Mouse (Mus musculus): ENCODE results near the gene Cnnm1. TPM values are rescaled to one million over a fixed set of nuclear protein-coding genes. Genes with fewer than 3 reads are reported as not detected.

The Cnnm1 gene
- total RNA-seq, 2 experiments from 2014 or later = not detected

DNA sequence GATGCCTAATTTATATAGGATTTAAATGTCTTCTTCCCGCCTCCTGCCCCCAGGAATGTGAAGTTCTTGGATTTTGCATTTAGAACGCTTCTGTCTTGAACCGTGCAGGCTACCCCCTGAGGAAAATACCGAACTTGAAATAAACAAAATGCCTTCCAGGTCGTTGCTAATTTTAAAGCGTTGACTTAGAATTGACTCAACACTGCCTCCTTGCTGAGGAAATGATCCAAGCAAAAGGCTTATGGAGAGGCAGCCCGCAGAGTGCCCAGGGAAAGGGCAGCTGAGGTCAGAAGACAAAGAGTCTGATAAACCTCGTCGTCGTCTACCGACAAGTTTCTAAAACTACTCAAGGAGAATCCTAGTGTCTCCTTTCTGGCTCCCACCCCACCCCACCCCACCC lies 86.9 kb downstream of the Cnnm1 start:
- intact Hi-C loops (cut with DNase I) = no loop called here
- DNase-seq = peak in 1 of 2 experiments; percentile 34

DNA sequence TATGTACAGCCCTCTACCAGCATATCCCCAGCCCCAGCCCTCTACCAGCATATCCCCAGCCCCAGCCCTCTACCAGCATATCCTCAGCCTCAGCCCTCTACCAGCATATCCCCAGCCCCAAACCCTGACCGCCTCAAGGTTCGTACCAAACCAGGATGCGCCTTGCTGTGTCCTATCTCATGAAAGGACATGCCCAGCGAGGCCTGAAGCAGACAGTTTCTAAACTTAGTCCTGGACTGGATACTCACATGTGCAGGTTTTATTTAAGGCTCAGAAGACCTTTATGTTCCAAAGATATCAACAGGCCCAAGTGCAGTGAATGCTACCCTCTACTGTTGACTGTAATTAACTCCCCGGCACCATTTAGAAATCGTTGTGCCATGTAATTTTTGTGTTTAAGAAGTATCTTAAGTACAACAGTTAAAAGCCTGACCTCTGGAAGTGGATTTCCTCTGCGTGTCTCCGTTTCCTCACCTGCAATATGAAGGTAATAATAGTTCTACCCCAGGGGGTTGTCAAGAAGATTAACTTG lies 87.9 kb downstream of the Cnnm1 start:
- peak in 1 of 2 experiments; percentile 25 for DNase-seq
- intact Hi-C loops (cut with DNase I) = no loop called here

GRCm38 (mm10) chr19:43530197-43530770 lies 90.0 kb downstream of the Cnnm1 start:
- intact Hi-C loops (cut with DNase I) = loop anchor here (1.0 to 5.0 kb wide), 4 partner anchors 35 to 222 kb away; partner anchors contain the start of genes Cox15 and Cutc
- DNase-seq = peak; percentile 61 to 77

DNA sequence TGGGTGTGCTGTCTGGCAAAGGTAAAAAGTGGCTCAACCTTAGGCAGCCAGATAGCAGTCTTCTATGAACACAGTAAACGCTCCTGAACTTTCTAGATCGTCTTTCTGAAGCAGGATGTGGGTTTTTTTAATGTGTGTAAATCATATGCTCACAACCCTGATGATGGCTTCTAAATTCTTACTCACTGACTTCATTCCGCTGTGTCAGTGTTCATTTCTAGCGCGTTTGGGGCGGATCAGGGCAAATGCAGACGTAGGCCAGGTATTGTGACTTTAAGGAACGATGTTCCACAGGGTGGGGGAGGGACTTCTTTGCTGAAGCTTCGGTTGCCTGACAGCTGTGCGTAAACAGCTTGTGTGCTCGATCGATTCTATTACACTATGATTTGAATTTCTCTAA lies 90.7 kb downstream of the Cnnm1 start:
- intact Hi-C loops (cut with DNase I) = loop anchor here (1.0 to 5.0 kb wide), 4 partner anchors 36 to 221 kb away; partner anchors contain the start of genes Cox15 and Cutc
- DNase-seq = no peak

- intact Hi-C loops (cut with DNase I) = no loop called here
- DNase-seq = no peak
Measured at GRCm38 (mm10) chr19:43535372-43535771, 95.1 kb downstream of the Cnnm1 start.

GRCm38 (mm10) chr19:43546337-43547117 lies 106.3 kb downstream of the Cnnm1 start:
- DNase-seq = no peak
- intact Hi-C loops (cut with DNase I) = no loop called here

Other genes starting within 250 kb of the Cnnm1 start
- gene Hpse2, start 52.1 kb upstream of the Cnnm1 start, total RNA-seq (2021) = under 1 TPM in 1 of 2 experiments, not detected in 1; 0.14 TPM
- gene Got1, start 84.2 kb downstream of the Cnnm1 start, total RNA-seq (2021) = 1,000 to 10,000 TPM in 1 of 2 experiments, 100 to 1,000 TPM in 1; 980 to 1,055 TPM
- not detected for gene Nkx2-3, start 171.9 kb downstream of the Cnnm1 start, total RNA-seq (2021)
- 10 to 100 TPM; 27.9 to 29.3 TPM for gene Slc25a28, start 234.4 kb downstream of the Cnnm1 start, total RNA-seq (2021)
- gene Entpd7, start 249.2 kb downstream of the Cnnm1 start, total RNA-seq (2021) = 1 to 10 TPM; 2.9 to 3.3 TPM